Mouse (Mus musculus) liver, embryonic 11.5 days (tissue): ENCODE data around the gene Gan. TPM values are rescaled to one million over a fixed set of nuclear protein-coding genes. Genes with fewer than 3 reads are reported as not detected.

Source experiments
- ATAC-seq: fragments of 200-750 bp; cut with Nextera tagmentation; replicated peaks from 2 replicates; pipeline ENCODE4 v1.8.0; 2017; ENCODE audit warnings: moderate number of reproducible peaks, mild to moderate bottlenecking, moderate TSS enrichment, moderate library complexity; ENCODE audit not compliant: low FRiP score
- DNase-seq: peaks from one replicate; pipeline ENCODE4 v3.0.0-alpha.2; 2017; ENCODE audit warnings: low spot score
- H3K27ac ChIP-seq: fragments of 300-500 bp; sonication (generic); 2 replicates; pipeline ENCODE4 v1.5.1; 2014; ENCODE audit warnings: mild to moderate bottlenecking, low read depth, low read length, control low read depth
- H3K27me3 ChIP-seq: fragments of 300-500 bp; sonication (generic); replicated peaks from 2 replicates; pipeline ENCODE4 v1.6.1; 2014; ENCODE audit warnings: low read length, mixed read lengths; ENCODE audit not compliant: control insufficient read depth, insufficient read depth
- H3K36me3 ChIP-seq: fragments of 300-500 bp; sonication (generic); 2 replicates; pipeline ENCODE4 v1.6.1; 2014; ENCODE audit warnings: mild to moderate bottlenecking, low read length, moderate library complexity, mixed read lengths; ENCODE audit not compliant: control insufficient read depth, insufficient read depth
- H3K4me1 ChIP-seq: fragments of 300-500 bp; sonication (generic); replicated peaks from 2 replicates; pipeline ENCODE4 v1.6.1; 2014; ENCODE audit warnings: low read length, mixed read lengths; ENCODE audit not compliant: control insufficient read depth, insufficient read depth
- H3K4me2 ChIP-seq: fragments of 300-500 bp; sonication (generic); 2 replicates; pipeline ENCODE4 v1.6.1; 2014; ENCODE audit warnings: mild to moderate bottlenecking, control low read depth, moderate library complexity
- H3K4me3 ChIP-seq: fragments of 300-500 bp; sonication (generic); 2 replicates; pipeline ENCODE4 v1.5.1; 2014; ENCODE audit warnings: low read depth, low read length, control low read depth
- H3K9ac ChIP-seq: fragments of 300-500 bp; sonication (generic); 2 replicates; pipeline ENCODE4 v1.6.1; 2014; ENCODE audit warnings: low read depth, low read length, control low read depth
- H3K9me3 ChIP-seq: fragments of 300-500 bp; sonication (generic); 2 replicates; pipeline ENCODE4 v1.6.1; 2016; ENCODE audit warnings: low read length, inconsistent platforms, mixed read lengths; ENCODE audit not compliant: control insufficient read depth
- WGBS: fragments of 180-500 bp; shearing (Covaris S2); extraction: QIAGEN DNeasy Blood & Tissue Kit; methylation state at CpG from one replicate; pipeline ENCODE4 v1.1.7; 2014; 5-methylcytosine and 5-hydroxymethylcytosine counted together
- polyA plus RNA-seq: library from polyadenylated mRNA; unstranded; fragments of >200 nt; fragmentation: Nextera tagmentation; extraction: Ambion mirVana; gene quantifications from 2 replicates; pipeline ENCODE4 v1.2.1, GENCODE M21; 2014

Gene Gan
- polyA plus RNA-seq, 1 experiment from 2014 or later: 2.1 TPM

- no peak overlapping the region for H3K4me3 ChIP-seq
- H3K4me2 ChIP-seq: no peak overlapping the region
- 75% methylated on average over 6 of the region's 6 CpGs for WGBS
- no peaks in the 10 kb centered on the region; the same call in 1 of the 2 replicates for H3K4me1 ChIP-seq
- H3K36me3 ChIP-seq: no peaks in the 10 kb centered on the region
- H3K9me3 ChIP-seq: no peaks in the 10 kb centered on the region
- H3K27ac ChIP-seq: no peak overlapping the region
- DNase-seq (no peak), ATAC-seq (no peak)
- H3K9ac ChIP-seq: no peak overlapping the region
- H3K27me3 ChIP-seq: no peaks in the 10 kb centered on the region
Observed at GRCm38 (mm10) chr8:117242286-117242685, 84.4 kb downstream of the Gan start.

- peak; percentile 79 for ATAC-seq
- H3K36me3 ChIP-seq: no peaks in the 10 kb centered on the region
Observed at GRCm38 (mm10) chr8:117244601-117245000, 86.7 kb downstream of the Gan start.

GRCm38 (mm10) chr8:117248341-117248740 is 90.4 kb downstream of the Gan start:
- Histone ChIP-seq H3K27me3 (no peaks in the 10 kb centered on the region), H3K9me3 (no peaks in the 10 kb centered on the region), H3K9ac (no peak overlapping the region), H3K4me1 (peaks cover 7% of the 10 kb centered on the region; the same call in 1 of the 2 replicates), H3K4me2 (no peak overlapping the region), H3K36me3 (no peaks in the 10 kb centered on the region), H3K4me3 (no peak overlapping the region), H3K27ac (no peak overlapping the region)
- 42% methylated on average over 11 of the region's 11 CpGs for WGBS
- DNase-seq: no peak
- no peak for ATAC-seq

More at GRCm38 (mm10) chr8:117244601-117245000, 86.7 kb downstream of the Gan start:
- H3K4me2 ChIP-seq: no peak overlapping the region
- H3K27me3 ChIP-seq: no peaks in the 10 kb centered on the region
- 48% methylated on average over 6 of the region's 6 CpGs for WGBS
- H3K9ac ChIP-seq: no peak overlapping the region
- H3K4me1 ChIP-seq: peaks cover 7% of the 10 kb centered on the region; the same call in 1 of the 2 replicates
- no peak overlapping the region for H3K4me3 ChIP-seq
- H3K27ac ChIP-seq: no peak overlapping the region
- no peaks in the 10 kb centered on the region for H3K9me3 ChIP-seq
- no peak for DNase-seq

GRCm38 (mm10) chr8:117251086-117251681 is 93.2 kb downstream of the Gan start:
- H3K36me3 ChIP-seq: no peaks in the 10 kb centered on the region
- H3K9me3 ChIP-seq: no peaks in the 10 kb centered on the region
- H3K4me1 ChIP-seq: peaks cover 9% of the 10 kb centered on the region; the same call in 1 of the 2 replicates
- H3K4me3 ChIP-seq: no peak overlapping the region
- DNase-seq (no peak), ATAC-seq (no peak)
- no peaks in the 10 kb centered on the region for H3K27me3 ChIP-seq
- no peak overlapping the region for H3K9ac ChIP-seq
- no peak overlapping the region for H3K4me2 ChIP-seq
- 54% methylated on average over 7 of the region's 7 CpGs for WGBS
- no peak overlapping the region for H3K27ac ChIP-seq

GRCm38 (mm10) chr8:117252650-117253049 is 94.7 kb downstream of the Gan start:
- no peaks in the 10 kb centered on the region for H3K9me3 ChIP-seq
- no peak for DNase-seq
- no peak overlapping the region for H3K4me2 ChIP-seq
- no peak overlapping the region for H3K27ac ChIP-seq
- no peaks in the 10 kb centered on the region for H3K36me3 ChIP-seq
- peaks cover 9% of the 10 kb centered on the region; the same call in 1 of the 2 replicates for H3K4me1 ChIP-seq
- no peak for ATAC-seq
- no peaks in the 10 kb centered on the region for H3K27me3 ChIP-seq
- no peak overlapping the region for H3K9ac ChIP-seq
- H3K4me3 ChIP-seq: no peak overlapping the region
- 86% methylated on average over 8 of the region's 8 CpGs for WGBS

GRCm38 (mm10) chr8:117253390-117254269 is 95.7 kb downstream of the Gan start:
- H3K36me3 ChIP-seq: no peaks in the 10 kb centered on the region
- H3K4me3 ChIP-seq: no peak overlapping the region
- ATAC-seq (no peak), DNase-seq (no peak)
- 76% methylated on average over 17 of the region's 17 CpGs for WGBS
- no peak overlapping the region for H3K27ac ChIP-seq
- no peaks in the 10 kb centered on the region for H3K9me3 ChIP-seq
- no peak overlapping the region for H3K4me2 ChIP-seq
- H3K27me3 ChIP-seq: no peaks in the 10 kb centered on the region
- H3K4me1 ChIP-seq: peaks cover 8% of the 10 kb centered on the region
- H3K9ac ChIP-seq: no peak overlapping the region

GRCm38 (mm10) chr8:117254496-117254895 is 96.6 kb downstream of the Gan start:
- Histone ChIP-seq H3K4me1 (peaks cover 16% of the 10 kb centered on the region), H3K36me3 (no peaks in the 10 kb centered on the region), H3K9ac (no peak overlapping the region), H3K4me3 (no peak overlapping the region), H3K4me2 (no peak overlapping the region), H3K27me3 (no peaks in the 10 kb centered on the region), H3K27ac (no peak overlapping the region), H3K9me3 (no peaks in the 10 kb centered on the region)
- ATAC-seq (no peak), DNase-seq (no peak)
- 80% methylated on average over 6 of the region's 6 CpGs for WGBS

- H3K9me3 ChIP-seq: no peaks in the 10 kb centered on the region
- peak; percentile 95 for DNase-seq
- no peaks in the 10 kb centered on the region for H3K27me3 ChIP-seq
- ATAC-seq: peak; percentile 89
- H3K4me1 ChIP-seq: peaks cover 35% of the 10 kb centered on the region
- H3K36me3 ChIP-seq: no peaks in the 10 kb centered on the region
- peak overlapping the region; percentile 97 for H3K9ac ChIP-seq
- WGBS: under 1% methylated on average over 71 of the region's 92 CpGs
- H3K27ac ChIP-seq: peak overlapping the region; percentile 89
- H3K4me3 ChIP-seq: peak overlapping the region; percentile 99
- H3K4me2 ChIP-seq: peak overlapping the region; percentile 80
Observed at GRCm38 (mm10) chr8:117256292-117256938, 98.5 kb downstream of the Gan start.
